Mouse (Mus musculus) cerebellum, postnatal 4 days (tissue): ENCODE measurements around the gene 9530077C05Rik.

ENCODE experiments used
- DNase-seq, 2 experiments: peaks; one replicate each; pipeline ENCODE4 v3.0.0; 2022; ENCODE audit warnings: low spot score in 2 of 2, mixed read lengths in 1 of 2

9530077C05Rik gene

GRCm38 (mm10) chr9:22455041-22455440 is 43.7 kb downstream of the 9530077C05Rik start:
- no peak for DNase-seq

- no peak for DNase-seq
These were observed 46.0 kb downstream of the 9530077C05Rik start for GRCm38 (mm10) chr9:22457142-22457835.

- DNase-seq: peak in 1 of 2 experiments; percentile 66
These were observed 50.6 kb downstream of the 9530077C05Rik start for GRCm38 (mm10) chr9:22461946-22462345.

GRCm38 (mm10) chr9:22466212-22466611 is 54.9 kb downstream of the 9530077C05Rik start:
- DNase-seq: no peak

GRCm38 (mm10) chr9:22467371-22468169 is 56.3 kb downstream of the 9530077C05Rik start:
- DNase-seq: peak in 1 of 2 experiments; percentile 44

- DNase-seq: no peak
These were observed 57.0 kb downstream of the 9530077C05Rik start for GRCm38 (mm10) chr9:22468170-22468898.

GRCm38 (mm10) chr9:22468899-22469259 is 57.6 kb downstream of the 9530077C05Rik start:
- DNase-seq: no peak

- DNase-seq: no peak
These were observed 58.3 kb downstream of the 9530077C05Rik start, which contains the start of gene Rp9 for GRCm38 (mm10) chr9:22469643-22470042. Gene Rp9, minus strand, starts transcription at chr9:22469743.

- DNase-seq: peak; percentile 79 to 85
These were observed 64.1 kb downstream of the 9530077C05Rik start, which contains the start of gene Bbs9 for GRCm38 (mm10) chr9:22475424-22475868. Gene Bbs9, plus strand, starts transcription at chr9:22475715.

- no peak for DNase-seq
These were observed 65.0 kb downstream of the 9530077C05Rik start for GRCm38 (mm10) chr9:22476265-22476664.

GRCm38 (mm10) chr9:22478946-22479345 is 67.6 kb downstream of the 9530077C05Rik start:
- no peak for DNase-seq

- no peak for DNase-seq
These were observed 72.7 kb downstream of the 9530077C05Rik start for GRCm38 (mm10) chr9:22483866-22484561.

GRCm38 (mm10) chr9:22484562-22485308 is 73.4 kb downstream of the 9530077C05Rik start:
- no peak for DNase-seq

GRCm38 (mm10) chr9:22486211-22486610 is 74.9 kb downstream of the 9530077C05Rik start:
- no peak for DNase-seq

- no peak for DNase-seq
These were observed 77.7 kb downstream of the 9530077C05Rik start for GRCm38 (mm10) chr9:22488963-22489362.
